Mouse (Mus musculus): ENCODE measurements around the gene Phf13.

The Phf13 gene

DNA sequence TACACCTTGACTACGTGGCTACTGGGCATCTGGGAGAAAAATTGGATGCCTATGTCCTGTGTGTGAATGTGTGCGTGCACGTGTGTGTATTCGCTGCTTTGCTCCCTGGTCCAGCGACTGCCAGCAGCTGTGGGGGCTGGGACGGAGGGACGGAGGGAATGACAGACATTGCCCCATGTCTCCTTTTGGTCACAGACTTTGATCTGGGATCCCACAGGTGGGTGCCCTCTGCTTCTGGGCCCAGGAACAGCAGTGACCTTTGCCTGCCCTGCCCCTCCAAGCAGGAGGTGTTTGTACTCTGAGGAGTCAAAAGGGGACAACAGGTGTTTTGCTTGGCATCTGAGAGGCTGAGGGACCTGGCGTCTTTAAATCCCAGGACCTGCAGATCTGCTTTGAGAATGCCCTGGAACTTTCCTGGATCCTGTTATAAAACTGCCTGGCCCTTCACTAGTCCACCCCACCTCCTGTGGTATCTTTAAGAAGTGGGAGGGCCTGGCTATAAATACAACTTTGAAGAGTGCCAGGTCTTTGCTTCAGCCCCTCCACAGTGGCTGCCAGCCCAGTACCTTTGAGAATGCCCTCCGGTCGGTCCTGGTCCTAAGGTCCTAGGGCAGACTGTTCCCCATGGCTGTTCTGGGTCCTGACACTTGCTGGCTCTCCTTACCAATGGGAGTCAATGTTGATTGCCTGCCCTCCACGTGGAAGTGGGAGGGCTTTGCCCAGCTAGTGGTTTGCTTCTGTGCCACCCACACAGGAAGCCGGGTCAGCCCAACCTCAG is 17.2 kb upstream of the Phf13 start:
- no peak for DNase-seq (ENCODE audit: low read depth, low spot score)

DNA sequence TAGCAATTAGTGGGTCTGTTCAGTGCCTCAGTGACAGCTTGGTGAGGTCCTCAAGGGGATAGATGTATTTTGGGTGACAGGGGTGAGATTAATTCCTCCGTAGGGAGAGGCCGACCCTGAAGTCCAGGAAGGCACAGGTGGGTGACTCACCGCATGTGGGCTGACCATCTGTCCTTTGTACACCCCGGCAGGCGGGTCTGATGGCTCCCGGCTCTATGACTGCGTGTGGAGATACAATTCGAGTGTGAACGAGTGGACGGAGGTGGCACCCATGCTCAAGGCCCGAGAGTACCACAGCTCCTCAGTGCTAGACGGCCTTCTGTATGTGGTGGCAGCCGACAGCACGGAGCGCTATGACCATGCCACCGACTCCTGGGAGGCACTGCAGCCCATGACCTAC is 16.1 kb upstream of the Phf13 start:
- DNase-seq (ENCODE audit: low read depth, low spot score) = no peak

DNA sequence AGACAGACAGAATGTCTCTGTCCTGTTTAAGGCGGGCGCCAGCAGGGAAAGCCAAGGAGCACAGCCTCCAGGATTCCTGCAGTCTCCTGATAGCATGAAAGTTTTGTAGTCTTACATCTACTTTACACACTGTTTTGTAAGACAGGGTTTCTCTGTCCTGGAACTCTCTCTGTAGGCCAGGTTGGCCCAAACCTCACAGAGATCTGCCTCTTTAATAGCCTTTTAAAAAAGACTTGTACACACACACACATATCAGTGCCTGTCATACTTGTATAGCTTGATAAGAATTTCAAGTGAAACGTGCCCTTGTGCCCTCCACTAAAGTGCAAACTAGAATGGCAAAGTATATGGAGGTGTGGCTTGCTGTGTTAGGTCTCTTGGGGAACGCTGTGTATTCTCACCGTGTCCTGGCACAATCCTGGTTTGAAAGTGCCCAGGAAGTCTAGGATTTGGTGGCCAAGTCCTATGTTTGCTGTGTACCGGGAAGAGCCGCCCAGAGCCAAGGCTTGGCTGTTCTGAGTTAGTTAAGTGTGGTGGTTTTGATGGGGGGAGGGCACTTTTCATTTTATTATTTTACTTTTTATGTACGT is 15.2 kb upstream of the Phf13 start:
- DNase-seq (ENCODE audit: low read depth, low spot score) = no peak

DNA sequence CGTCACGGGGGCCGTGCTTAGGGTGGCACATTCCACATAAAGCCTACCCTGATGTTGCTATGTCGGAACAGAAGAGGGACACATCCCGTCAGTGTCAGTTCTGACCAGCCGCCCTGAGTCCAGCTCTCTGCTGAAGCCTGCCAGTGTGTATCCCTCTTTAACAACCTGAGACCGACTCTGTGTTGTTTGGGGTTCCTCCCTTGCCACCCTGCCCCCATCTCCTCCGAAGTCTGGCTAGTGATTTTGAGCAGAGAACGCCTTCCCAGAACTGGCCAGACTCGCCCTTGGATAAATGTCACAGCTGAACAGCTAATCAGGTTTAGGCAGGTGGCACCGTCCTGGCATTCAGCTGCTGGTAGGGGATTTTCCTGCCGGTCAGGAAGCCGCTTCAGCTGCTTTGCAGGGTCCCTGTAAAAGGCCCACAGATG is 14.7 kb upstream of the Phf13 start:
- DNase-seq (ENCODE audit: low read depth, low spot score) = no peak

- DNase-seq (ENCODE audit: low read depth, low spot score) = no peak
Observed at GRCm38 (mm10) chr4:152010091-152010706, 14.1 kb upstream of the Phf13 start.

DNA sequence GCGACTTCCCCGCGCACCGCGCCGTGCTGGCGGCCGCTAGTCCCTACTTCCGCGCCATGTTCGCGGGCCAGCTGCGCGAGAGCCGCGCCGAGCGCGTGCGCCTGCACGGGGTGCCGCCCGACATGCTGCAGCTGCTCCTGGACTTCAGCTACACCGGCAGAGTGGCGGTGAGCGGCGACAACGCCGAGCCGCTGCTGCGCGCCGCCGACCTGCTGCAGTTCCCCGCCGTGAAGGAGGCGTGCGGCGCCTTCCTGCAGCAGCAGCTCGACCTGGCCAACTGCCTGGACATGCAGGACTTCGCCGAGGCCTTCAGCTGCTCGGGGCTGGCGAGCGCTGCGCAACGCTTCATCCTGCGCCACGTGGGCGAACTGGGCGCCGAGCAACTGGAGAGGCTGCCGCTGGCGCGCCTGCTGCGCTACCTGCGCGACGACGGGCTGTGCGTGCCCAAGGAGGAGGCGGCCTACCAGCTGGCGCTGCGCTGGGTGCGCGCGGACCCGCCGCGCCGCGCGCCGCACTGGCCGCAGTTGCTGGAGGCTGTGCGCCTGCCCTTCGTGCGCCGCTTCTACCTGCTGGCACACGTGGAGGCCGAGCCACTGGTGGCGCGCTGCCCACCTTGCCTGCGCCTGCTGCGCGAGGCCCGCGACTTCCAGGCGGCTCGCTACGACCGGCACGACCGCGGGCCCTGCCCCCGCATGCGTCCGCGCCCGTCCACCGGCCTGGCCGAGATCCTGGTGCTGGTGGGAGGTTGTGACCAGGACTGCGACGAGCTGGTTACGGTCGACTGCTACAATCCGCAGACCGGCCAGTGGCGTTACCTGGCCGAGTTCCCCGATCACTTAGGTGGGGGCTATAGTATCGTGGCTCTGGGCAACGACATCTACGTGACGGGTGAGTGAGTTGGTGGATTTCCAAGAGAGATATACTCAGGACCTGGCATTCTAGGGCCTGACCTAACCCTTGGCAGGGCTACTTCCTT is 13.3 kb upstream of the Phf13 start:
- no peak for DNase-seq (ENCODE audit: low read depth, low spot score)

DNA sequence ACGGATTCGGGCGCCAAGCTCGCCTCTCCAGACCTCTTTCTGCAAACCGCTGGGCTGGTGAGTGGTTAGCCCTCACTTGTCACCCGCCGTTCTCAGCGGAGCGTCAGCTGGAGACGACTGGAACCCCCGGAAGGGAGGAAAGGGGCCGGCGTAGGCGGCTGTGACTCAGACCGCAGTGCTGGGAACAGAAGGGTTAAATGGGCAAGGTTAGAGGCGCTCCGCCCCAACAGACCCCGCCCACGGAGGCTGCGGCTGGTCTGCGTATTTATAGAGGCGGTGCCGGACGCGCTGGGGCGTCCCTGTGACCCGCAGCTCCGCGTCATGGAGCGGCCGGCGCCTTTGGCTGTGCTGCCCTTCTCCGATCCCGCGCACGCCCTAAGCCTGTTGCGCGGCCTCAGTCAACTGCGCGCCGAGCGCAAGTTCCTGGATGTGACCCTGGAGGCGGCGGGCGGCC is 12.6 kb upstream of the Phf13 start, which contains the start of gene Klhl21:
Gene Klhl21 (plus strand): TSS at position 182 of the 454 bp plus-strand sequence.
- peak; percentile 81 for DNase-seq (ENCODE audit: low read depth, low spot score)

- no peak for DNase-seq (ENCODE audit: low read depth, low spot score)
Observed at GRCm38 (mm10) chr4:152008148-152008500, 12.1 kb upstream of the Phf13 start.

DNA sequence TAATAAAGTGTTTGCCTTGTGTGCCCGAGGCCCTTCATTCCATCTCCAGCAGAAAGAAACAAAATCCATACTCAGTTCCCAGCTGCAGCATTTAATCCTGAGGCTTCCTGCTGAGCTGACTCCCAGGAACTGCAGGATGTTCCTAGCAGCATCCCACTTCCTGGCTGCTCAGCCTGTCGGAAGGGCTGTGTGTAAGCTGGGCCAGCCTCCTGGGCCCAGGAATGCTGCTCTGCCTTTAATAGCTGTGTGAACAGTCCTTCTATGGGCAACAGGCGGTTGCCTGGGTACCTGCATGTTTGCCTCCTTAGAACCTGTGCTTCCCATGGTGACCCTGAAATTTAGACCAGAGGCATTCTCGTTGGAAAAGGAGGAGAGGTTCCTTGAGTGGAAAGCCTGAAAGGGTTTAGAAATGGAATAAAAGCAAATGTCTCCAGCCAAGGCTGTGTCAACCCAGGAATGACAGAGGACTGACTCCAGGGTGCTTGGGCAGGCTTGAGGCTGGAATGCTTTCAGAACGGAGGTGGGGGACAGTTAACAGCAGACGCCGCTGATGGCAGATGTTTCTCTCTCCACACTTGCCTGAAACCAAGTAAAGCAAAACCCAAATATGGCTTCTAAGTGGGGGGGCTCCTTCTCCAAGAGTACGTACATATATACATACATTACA is 11.6 kb upstream of the Phf13 start:
- DNase-seq (ENCODE audit: low read depth, low spot score) = no peak

GRCm38 (mm10) chr4:152006812-152007211 is 10.8 kb upstream of the Phf13 start:
- no peak for DNase-seq (ENCODE audit: low read depth, low spot score)

DNA sequence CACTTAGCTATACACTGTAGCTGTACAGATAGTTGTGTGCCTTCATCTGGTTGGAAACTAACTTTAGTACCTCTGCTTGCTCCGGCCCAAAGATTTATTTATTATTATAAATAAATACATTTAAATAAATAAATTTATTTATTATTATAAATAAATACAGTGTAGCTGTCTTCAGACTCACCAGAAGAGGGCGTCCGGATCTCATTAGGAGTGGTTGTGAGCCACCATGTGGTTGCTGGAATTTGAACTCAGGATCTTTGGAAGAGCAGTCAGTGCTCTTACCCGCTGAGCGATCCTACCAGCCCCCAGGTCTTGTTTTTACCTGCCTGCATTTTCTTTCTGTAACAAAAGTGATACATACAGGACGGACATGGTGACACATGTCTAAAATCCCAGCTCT is 10.1 kb upstream of the Phf13 start:
- no peak for DNase-seq (ENCODE audit: low read depth, low spot score)

DNA sequence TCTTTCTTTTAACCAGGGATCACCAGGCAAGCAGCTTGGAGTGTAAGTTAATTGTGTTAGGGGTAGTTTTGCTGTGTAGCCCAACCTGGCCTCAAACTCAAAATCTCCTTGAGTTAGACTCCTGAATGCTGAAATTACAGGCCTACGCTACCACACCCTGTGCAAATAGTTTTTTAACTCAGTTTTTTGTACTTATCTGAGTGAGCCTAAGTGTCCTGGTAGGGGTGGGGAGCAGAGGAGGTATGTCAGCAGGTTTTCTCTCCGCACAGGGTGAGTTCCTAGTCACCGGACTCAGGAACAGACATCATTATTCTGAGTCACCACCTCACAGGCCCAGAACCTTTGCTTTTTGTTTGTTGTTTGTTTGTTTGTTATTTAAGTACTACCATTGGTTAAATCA is 6.0 kb upstream of the Phf13 start:
- no peak for DNase-seq (ENCODE audit: low read depth, low spot score)

DNA sequence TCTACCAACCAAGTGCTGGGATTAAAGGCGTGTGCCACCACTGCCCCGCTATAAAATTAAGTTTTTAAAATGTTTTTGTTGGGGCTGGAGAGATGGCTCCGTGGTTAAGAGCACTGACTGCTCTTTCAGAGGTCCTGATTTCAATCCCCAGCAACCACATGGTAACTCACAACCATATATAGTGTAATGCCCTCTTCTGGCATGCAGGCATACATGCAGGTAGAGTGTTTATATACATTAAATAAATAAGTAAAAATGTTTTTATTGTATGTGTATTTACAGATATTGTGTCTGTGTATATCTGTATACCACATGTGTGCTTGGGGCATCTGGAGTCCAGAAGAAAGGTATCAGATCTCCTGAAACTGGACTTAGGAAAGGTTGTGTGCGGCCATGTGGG is 5.3 kb upstream of the Phf13 start:
- no peak for DNase-seq (ENCODE audit: low read depth, low spot score)

DNA sequence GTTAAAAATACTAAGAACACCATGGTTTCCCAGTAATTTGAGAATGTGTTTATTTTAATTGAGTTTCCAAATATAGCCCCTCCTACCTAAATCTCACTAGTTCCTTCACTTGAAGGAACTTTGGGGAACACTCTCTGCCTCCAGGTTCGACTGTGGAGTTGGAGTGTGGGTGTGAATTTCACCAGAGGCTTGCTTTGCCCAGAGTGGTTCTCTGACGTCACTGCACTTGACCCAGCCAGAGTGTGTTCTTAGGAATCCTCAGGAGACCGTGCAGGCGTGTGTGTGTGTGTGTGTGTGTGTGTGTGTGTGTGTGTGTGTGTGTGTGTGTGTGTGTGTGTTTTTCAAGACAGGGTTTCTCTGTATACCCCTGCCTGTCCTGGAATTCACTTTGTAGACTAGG is 4.8 kb upstream of the Phf13 start:
- no peak for DNase-seq (ENCODE audit: low read depth, low spot score)

DNA sequence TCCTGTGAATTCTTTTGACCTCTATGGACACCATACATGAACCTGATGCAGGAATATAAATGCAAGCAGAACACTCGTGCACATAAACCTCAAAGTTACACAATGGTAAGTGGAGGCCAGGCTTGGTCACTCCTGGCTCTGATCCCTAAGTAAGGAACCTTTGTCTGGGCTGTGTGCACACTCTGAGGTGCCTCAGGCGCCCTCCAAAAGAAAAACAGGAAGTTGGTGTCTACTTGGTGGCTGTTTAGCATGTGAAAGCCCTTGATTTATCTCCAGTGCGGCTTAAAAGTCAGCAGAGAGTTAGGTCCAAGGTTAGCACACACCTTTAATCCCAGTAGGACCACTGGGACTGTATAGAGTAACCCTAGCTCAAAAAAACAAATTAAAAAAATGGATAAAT is 3.4 kb upstream of the Phf13 start:
- no peak for DNase-seq (ENCODE audit: low read depth, low spot score)

DNA sequence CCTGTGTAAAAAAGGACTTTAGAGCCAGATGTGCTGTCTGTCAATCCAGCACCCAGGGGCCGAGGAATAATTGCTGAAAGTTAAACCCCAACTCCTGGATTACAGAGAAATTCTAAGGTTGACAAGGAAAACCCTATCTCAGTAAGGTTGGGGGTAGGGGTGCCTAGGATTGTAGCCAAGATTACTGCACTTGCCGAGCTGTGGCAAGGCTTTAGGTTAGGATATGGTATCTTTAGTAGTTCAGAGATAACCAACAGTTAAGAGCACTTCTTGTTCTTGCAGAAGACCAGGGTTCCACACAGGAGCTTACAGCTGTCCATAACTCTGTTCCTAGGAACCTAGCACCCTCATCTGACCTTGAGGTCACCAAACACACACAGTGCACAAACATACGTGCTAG is 1.6 kb upstream of the Phf13 start:
- no peak for DNase-seq (ENCODE audit: low read depth, low spot score)

- DNase-seq (ENCODE audit: low read depth, low spot score) = no peak
Observed at GRCm38 (mm10) chr4:151996951-151997222, 829 bp upstream of the Phf13 start.

- no peak for DNase-seq (ENCODE audit: low read depth, low spot score)
Observed at GRCm38 (mm10) chr4:151995371-151996172, 486 bp downstream of the Phf13 start.

GRCm38 (mm10) chr4:151994228-151995171 is 1.6 kb downstream of the Phf13 start:
- no peak for DNase-seq (ENCODE audit: low read depth, low spot score)

- no peak for DNase-seq (ENCODE audit: low read depth, low spot score)
Observed at GRCm38 (mm10) chr4:151993035-151993434, 3.0 kb downstream of the Phf13 start.
